ENCODE assay signal across 8 mouse cellular contexts in genomic region chr10:122794187-122794850, GRCm38 (mm10).
DNase-seq lines count a peak whose midpoint lies in the region; ATAC-seq lines count a peak whose summit lies in the region.

No protein-coding gene starts in this region.

- H3K27ac ChIP-seq in embryonic facial prominence, embryonic 14.5 days (replicated peaks; ENCODE audit: low read depth, low read length): no peak overlapping the region
- peak overlapping the region; percentile 45 for H3K27ac ChIP-seq in liver, embryonic 12.5 days
- peak overlapping the region; percentile 63 for H3K27ac ChIP-seq in stomach, embryonic 15.5 days

- peak; percentile 39; the same call in 1 of the 2 replicates for ATAC-seq in embryonic facial prominence, embryonic 14.5 days (ENCODE audit: low read depth)
- peak; percentile 60 for ATAC-seq in liver, embryonic 12.5 days
- ATAC-seq in stomach, embryonic 15.5 days (ENCODE audit: insufficient read depth, low FRiP score, low read depth): peak; percentile 47

- peak overlapping the region; percentile 34; the same call in 1 of the 2 replicates for H3K4me2 ChIP-seq in embryonic facial prominence, embryonic 14.5 days (ENCODE audit: low read depth, low read length)
- peak overlapping the region; percentile 52 for H3K4me2 ChIP-seq in liver, embryonic 12.5 days
- H3K4me2 ChIP-seq in stomach, embryonic 15.5 days: peak overlapping the region; percentile 41

- no peaks in the 10 kb centered on the region for H3K27me3 ChIP-seq in embryonic facial prominence, embryonic 14.5 days (replicated peaks; ENCODE audit: control insufficient read depth, insufficient read depth, low read length)
- H3K27me3 ChIP-seq in liver, embryonic 12.5 days (replicated peaks): no peaks in the 10 kb centered on the region
- H3K27me3 ChIP-seq in stomach, embryonic 15.5 days (replicated peaks): no peaks in the 10 kb centered on the region

- no peak overlapping the region; the same call in 1 of the 2 replicates for H3K4me3 ChIP-seq in embryonic facial prominence, embryonic 14.5 days (ENCODE audit: low read depth, low read length)
- peak overlapping the region; percentile 32 for H3K4me3 ChIP-seq in liver, embryonic 12.5 days
- peak overlapping the region; percentile 25; the same call in 1 of the 2 replicates for H3K4me3 ChIP-seq in stomach, embryonic 15.5 days (replicated peaks)

- peak; percentile 89 for DNase-seq in CD4-positive helper T cell, adult 2 months (ENCODE audit: low read depth, low spot score)
- DNase-seq in adrenal gland, postnatal 4 days (ENCODE audit: low spot score in 2 of 2): peak; percentile 33 to 45
- DNase-seq in embryonic facial prominence, embryonic 14.5 days (ENCODE audit: low spot score): peak; percentile 77
- peak; percentile 62 for DNase-seq in heart, adult 8-10 months (ENCODE audit: low spot score)
- DNase-seq in kidney, adult 9 months: peak; percentile 73
- peak; percentile 93 for DNase-seq in naive thymus-derived CD4-positive, alpha-beta T cell, adult 2 months (ENCODE audit: low read depth)

- H3K36me3 ChIP-seq in embryonic facial prominence, embryonic 14.5 days (ENCODE audit: control insufficient read depth, insufficient read depth, low read length): no peaks in the 10 kb centered on the region
- H3K36me3 ChIP-seq in liver, embryonic 12.5 days: no peaks in the 10 kb centered on the region
- H3K36me3 ChIP-seq in stomach, embryonic 15.5 days: no peaks in the 10 kb centered on the region

- no peak overlapping the region for H3K9ac ChIP-seq in embryonic facial prominence, embryonic 14.5 days (ENCODE audit: low read depth, low read length)
- peak overlapping the region; percentile 41; the same call in 1 of the 2 replicates for H3K9ac ChIP-seq in liver, embryonic 12.5 days
- H3K9ac ChIP-seq in stomach, embryonic 15.5 days: no peak overlapping the region

- 26% methylated on average over 20 of the region's 20 CpGs for WGBS in embryonic facial prominence, embryonic 14.5 days
- 25% methylated on average over 20 of the region's 20 CpGs for WGBS in liver, embryonic 12.5 days (ENCODE audit: insufficient replicate concordance)
- 31% methylated on average over 20 of the region's 20 CpGs for WGBS in stomach, embryonic 15.5 days

- H3K4me1 ChIP-seq in embryonic facial prominence, embryonic 14.5 days (ENCODE audit: control insufficient read depth, insufficient read depth, low read length): peaks cover 11% of the 10 kb centered on the region; the same call in 1 of the 2 replicates
- H3K4me1 ChIP-seq in liver, embryonic 12.5 days: peaks cover 15% of the 10 kb centered on the region
- H3K4me1 ChIP-seq in stomach, embryonic 15.5 days: peaks cover 8% of the 10 kb centered on the region; the same call in 1 of the 2 replicates

- H3K9me3 ChIP-seq in embryonic facial prominence, embryonic 14.5 days (ENCODE audit: control insufficient read depth, low read length): no peaks in the 10 kb centered on the region
- H3K9me3 ChIP-seq in liver, embryonic 12.5 days (replicated peaks): no peaks in the 10 kb centered on the region
- H3K9me3 ChIP-seq in stomach, embryonic 15.5 days: no peaks in the 10 kb centered on the region

Comparison
In these comparisons a context has a peak if more than half of its experiments do, and no peak if none do; other contexts are left out.
1. DNase-seq: peak in every context shown above with its lines; median percentile 93 in naive thymus-derived CD4-positive, alpha-beta T cell, adult 2 months; 89 in CD4-positive helper T cell, adult 2 months; 77 in embryonic facial prominence, embryonic 14.5 days; 73 in kidney, adult 9 months; 62 in heart, adult 8-10 months; 39 in adrenal gland, postnatal 4 days.